Mouse (Mus musculus) adrenal gland, postnatal 36 days (tissue): ENCODE results near the gene Slc43a3. TPM values are rescaled to one million over a fixed set of nuclear protein-coding genes. Genes with fewer than 3 reads are reported as not detected.
A peak's percentile ranks its signal among the peaks of the same experiment; 100 is the strongest.

Source experiments
- DNase-seq, 2 experiments: peaks; one replicate each; pipeline ENCODE4 v3.0.0; 2021; ENCODE audit warnings: mixed read lengths in 1 of 2
- total RNA-seq, 2 experiments: library from RNA; stranded (reverse); gene quantifications; 2 replicates each; pipeline ENCODE4 v1.2.3; 2021

The Slc43a3 gene
- total RNA-seq, 2 experiments from 2014 or later: 52.8 to 88.3 TPM

DNA sequence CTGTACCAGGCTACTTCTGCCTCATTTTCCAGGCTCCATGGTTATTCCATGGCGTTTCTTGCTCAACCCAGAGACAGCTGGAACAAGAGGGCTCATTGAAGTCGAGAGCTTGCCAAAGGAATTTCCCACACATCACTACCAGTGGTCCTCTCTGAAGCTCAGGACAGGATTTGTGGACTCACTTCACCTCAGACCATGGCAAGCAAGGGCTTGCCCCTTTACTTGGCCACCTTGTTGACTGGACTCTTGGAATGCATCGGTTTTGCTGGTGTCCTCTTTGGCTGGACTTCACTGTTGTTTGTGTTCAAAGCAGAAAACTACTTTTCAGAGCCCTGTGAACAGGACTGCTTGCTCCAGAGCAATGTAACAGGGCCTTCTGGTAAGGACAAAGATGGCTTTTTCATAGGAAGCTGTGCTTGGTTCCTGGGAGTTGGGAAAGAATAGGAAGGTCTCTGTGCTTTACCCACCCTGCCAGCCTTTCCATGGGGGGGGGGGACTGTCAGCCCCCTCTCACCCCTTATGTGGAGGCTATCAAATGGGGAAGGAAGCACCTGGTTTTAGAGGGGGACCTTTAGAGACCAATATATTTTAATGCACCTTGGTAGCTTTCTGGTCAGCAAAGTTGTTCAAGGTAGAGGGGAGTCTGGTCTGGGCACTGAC, 1.2 kb downstream of the Slc43a3 start:
- DNase-seq: no peak

DNA sequence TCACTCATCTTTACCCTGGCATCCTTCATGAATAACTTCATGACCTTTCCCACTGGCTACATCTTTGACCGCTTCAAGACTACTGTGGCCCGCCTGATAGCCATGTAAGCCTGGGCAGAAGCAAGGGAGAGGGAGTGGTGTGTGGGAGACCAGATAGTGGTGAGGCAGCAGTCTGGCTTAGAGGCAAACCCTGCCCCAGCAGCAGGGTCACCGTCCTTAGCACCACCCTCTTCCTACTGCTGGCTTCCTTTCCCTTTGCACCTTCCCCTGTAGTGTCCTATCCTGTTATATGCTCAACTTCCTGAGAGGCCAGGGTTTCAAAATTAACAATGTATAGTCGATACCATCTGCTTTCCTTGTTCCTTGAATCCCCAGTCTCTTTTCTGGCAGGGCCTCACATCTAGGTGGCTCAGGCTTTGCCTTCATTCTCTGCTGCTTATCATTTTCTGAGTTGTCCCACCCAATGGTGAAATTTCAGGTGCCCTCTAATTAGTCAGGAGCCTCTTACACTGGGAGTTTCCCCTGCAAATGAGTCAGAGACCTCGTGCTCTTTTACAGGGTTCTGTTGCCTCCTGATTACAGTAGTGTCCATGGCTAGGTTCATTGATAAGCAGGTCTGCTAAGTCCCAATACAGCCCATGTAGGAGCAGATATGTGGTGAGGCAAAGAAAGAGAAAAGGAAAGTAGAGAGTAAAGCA, 2.0 kb downstream of the Slc43a3 start:
- peak; percentile 17 to 40 for DNase-seq

DNA sequence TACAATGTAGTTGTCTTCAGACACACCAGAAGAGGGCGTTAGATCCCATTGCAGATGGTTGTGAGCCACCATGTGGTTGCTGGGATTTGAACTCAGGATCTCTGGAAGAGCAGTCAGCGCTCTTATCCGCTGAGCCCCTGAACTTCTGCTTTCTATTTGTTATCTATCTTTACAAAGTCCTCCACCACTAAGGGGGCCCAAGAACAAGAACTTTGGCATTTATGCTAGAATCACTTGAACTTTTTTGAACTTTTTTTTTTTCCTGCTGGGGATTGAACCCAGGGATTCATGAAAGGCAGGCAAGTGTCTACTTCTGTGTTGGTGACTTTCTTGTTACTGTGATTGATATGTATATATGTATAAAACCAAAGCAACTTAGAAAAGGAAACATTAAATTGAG, 2.9 kb downstream of the Slc43a3 start:
- DNase-seq: no peak

DNA sequence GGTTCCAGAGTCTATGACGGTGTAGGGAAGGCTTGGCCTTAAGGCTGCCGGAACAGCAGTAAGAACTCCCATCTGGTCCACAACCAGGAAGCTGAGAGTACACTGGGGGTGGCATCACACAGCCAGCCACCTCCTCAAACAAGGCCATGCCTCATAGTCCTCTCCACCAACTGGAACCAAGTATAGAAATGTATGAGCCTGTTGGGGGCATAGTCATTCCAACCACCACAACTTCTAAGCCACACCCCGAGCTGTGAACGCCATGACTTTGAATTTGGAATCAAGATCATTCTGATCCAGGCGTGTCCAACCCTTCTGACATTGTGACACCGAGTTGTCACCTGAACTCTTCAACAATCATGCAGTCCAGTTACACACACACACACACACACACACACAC, 3.3 kb downstream of the Slc43a3 start:
- no peak for DNase-seq

DNA sequence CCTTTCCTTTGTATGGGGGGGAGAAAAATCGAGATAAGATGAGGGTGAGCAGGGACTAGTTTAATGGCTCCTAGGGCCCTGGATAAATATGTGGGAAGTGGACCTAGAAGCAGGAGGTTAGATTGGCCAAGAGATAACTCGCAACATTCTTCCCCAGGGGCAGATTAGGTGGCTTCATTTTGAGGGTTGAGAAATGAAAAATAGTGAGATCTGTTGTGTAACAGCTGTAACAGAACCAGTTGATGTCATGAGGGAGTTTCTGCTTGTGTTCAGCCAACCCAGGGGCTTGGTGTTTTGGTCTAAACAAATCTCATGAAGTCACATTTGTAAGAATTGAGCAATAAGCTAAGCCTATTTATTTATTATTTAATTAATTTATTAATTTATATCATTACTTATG, 5.0 kb downstream of the Slc43a3 start:
- no peak for DNase-seq

DNA sequence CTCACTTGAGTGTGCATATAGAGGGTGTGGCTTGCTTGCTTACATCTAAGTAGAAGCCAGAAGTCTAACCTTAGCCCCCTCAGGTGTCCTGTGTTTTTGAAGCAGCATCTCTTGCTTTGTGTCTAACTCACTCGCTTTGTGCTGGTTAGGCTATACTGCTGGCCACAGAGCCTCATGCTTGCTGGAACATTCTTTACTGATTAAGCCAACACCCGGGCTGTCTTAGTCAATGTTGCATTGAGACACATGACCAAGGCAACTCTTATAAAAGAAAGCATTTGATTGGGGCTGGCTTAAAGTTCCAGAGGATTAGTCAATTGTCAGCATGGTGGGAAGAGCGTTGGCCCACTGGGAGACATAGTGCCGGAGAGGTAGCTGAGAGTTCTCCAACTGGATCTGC, 5.4 kb downstream of the Slc43a3 start:
- no peak for DNase-seq

DNA sequence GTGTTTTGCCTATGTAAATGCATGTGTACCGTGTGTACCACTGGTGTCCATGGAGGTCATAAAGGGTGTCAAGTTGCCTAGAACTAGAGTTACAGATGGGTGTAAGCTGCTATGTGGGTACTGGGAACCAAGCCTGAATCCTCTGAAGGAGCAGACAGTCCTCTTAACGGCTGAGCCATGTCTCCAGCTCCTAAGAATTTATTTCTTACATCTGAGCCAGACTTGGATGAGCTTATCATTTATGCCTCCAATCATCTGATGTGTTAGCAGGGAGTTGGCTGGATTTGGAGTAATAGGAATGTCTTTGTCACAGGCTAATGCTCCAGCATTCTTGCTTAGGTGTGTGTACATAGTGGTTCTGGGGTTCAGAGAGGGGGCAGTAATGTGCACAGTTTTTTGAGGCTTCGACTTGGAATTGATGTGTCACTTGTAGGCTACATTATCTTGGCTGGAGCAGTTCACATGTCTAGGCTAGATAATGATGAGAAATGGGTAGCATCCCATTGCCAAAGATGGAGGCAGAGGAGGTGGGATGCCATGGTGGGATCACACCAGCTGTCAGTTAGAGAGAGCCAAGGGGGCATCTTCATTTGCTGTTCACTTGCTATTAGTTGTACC, 10.9 kb downstream of the Slc43a3 start:
- no peak for DNase-seq

DNA sequence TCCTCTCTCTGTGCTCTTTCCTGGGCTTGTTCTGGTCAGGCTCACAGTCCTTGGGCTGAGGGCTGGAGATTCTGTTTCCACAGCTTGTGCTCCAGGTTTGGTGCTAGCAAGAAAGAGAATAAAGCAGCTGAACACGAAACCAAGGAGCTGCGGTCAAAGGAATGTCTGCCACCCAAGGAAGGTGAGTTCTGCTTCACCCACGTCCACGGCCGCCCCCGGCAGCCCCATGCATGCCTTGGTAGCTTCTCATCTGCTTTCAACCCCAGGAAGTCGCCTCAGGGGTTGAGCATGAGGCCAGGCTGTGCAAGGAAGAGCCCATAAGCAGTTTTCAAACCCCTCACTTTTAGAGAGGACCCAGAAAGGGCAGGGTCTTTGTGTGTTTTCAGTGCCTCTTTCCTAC, 11.9 kb downstream of the Slc43a3 start:
- DNase-seq: no peak

DNA sequence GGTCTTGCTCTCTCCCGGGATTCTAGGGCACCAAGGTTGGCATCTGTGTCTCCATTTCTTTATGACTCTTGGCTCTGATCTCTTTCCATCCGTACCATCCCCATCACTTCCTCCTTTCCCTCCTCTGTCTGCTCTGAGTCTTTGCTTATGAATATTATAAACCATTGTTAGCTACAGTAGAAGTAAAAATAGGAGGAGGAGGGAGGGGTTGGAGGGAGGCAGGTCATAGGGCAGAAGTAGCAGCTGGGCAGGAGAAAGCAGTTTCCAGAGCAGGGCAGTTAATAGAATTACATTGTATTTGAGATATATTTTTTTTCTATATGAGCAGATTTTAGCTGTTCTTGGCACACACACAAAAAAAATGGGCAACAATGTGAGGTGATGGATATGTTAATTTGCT, 12.3 kb downstream of the Slc43a3 start:
- no peak for DNase-seq

DNA sequence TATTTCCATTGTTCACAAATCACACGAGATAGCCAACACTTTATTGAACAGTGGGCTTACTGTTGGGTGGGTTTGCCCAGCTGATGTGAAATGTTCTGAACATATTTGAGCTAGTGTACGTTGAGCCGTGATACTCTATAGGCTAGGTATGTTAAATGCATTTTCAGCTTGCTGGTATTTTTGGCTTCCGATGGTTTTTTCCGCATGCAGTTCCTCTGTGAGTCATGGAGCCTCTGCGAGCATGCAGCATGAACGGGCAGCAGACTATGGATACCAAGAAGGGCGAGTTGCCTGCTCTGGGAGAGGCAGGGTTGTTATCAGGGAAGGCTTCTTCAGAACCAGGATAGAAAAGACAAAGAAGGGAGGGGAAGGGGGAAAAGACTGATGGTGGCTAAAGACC, 14.6 kb downstream of the Slc43a3 start:
- no peak for DNase-seq

DNA sequence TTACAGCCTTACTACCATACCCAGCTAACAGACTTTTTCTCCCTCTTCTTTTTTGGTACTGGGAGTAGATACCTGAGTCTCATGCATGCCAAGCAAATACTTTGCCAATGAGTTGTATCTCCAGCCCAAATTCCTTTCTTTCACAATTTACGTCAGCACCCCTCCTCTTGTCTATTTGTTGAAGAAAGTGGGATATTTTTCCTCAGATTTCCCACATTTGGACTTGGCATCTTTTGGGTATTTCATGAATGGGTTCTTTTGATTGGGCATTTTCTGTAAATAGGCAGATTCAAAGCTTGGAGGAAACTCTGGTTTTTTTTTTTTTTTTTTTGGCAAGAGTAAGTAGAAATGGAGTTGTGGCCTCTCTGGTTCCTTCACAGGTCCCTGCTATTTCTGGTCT, 15.9 kb downstream of the Slc43a3 start:
- no peak for DNase-seq

DNA sequence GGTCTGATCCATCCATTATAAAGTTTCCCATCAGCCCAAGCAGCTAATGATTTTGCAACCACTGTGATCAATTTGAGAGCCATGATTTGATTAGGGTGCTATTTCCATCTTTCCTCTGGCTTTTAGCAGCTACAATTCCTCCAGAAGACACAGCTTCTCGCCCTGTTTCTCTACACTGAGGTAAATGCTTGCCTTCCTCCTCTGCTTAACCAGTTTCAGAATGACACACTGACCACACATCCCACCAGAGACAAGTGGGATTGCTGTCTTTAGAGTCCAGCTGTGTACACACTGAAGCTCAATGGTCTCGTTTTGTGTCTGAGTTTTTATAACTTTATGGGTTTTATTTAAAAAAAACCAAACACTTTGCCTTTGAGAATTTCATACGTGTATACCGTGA, 16.3 kb downstream of the Slc43a3 start:
- no peak for DNase-seq

DNA sequence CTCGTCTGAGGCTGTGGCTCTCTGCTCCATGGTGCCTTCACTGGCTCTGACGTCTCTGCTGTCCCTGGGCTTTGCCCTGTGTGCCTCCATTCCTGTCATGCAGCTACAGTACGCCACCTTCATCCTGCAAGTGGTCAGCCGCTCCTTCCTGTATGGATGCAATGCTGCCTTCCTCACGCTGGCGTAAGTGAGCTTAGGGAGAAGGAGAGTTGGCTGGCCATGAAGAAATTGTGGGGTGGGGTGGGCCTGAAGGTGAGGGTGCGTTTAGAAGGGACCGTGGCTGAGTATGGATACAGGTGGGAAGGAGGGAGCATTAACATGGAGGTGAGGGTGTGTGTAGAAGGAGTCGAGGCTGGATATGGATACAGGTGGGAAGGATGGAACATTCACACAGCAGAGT, 19.1 kb downstream of the Slc43a3 start:
- no peak for DNase-seq

DNA sequence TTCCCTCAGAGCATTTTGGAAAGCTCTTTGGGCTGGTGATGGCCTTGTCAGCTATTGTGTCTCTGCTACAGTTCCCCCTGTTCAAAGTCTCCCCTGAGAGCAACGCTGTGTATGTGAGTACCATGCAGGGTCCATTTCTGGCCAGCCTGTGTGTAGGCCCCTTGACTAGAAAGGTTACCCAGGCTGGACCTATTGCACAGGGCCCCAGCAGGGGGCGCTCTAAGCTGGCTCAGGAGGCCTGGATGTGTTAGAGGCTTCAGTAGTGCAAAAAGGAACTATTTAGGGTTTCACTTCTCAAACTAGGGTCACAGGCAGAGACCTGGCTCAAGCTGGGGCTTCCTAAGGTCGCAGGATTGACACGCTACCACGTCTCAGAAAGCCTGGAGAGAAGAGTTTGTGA, 19.9 kb downstream of the Slc43a3 start:
- peak; percentile 82 to 88 for DNase-seq

DNA sequence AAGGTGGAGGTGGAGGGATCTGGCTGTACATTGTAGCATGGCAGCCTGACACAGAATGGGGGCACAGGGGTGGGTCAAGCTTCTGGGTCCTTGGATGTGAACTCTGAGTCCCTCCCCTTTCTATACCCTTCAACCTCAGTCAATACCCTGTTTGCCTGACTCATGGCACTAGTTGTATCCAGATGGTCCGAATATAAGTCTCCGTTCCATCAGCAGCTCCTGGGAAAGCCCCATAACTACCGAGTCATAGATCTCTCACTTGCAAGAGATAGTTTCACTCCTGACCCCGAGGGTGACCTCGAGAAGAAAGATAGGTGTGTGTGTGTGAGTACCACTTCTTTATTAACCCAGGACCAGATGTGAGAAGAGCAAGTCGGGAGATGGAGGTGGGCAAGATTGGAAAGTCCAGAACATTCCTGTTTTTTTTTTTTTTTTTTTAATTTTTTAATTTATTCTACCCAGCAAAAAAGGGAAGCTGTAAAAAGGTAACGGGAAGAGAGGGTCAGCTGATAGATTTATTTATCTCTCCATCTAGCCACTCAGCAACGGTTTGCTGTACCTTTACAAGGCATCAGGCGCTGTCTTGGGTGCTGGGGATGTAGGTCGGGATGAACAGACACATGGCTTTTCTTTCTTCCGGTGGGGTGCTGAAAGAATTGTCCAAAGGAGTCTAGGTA, 22.3 kb downstream of the Slc43a3 start:
- DNase-seq: no peak

DNA sequence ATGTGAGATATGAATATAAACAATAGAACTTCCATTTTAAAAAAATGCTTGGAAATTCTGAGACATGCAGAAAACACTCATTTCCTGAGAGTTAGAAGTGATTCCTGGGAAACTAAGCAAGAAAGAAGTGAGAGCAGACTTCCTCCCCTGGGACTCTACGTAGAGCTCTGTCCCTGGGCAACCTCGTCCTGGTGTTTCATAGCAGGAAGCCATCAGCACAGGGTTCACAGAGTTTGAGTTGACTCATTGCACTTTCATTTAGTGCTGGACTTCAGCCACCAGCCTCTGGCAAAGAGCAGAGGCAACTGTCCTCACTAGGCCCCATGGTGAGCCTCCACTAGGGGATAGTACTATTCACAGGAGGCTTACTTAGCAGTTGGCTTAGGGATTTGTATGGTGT, 24.9 kb downstream of the Slc43a3 start:
- DNase-seq: peak; percentile 79 to 84

DNA sequence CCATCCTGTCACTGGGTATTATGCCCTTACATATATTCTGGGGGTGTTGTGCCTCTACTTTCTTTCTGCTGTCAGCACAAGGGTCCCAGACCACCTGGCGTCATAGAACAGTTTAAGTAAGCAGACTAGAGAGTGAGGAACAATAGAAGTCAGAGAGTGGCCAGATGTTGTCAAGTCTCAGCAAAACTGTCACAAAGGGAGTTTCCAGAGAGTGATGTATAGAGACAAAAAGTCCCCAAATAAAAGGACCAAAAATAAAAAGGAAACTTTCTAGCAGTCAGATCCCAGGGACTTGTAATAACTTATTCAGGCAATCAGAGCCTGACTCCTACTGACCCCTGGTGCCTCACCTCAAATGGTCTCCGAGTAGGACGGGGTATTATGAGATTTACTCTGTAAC, 25.5 kb downstream of the Slc43a3 start:
- no peak for DNase-seq

DNA sequence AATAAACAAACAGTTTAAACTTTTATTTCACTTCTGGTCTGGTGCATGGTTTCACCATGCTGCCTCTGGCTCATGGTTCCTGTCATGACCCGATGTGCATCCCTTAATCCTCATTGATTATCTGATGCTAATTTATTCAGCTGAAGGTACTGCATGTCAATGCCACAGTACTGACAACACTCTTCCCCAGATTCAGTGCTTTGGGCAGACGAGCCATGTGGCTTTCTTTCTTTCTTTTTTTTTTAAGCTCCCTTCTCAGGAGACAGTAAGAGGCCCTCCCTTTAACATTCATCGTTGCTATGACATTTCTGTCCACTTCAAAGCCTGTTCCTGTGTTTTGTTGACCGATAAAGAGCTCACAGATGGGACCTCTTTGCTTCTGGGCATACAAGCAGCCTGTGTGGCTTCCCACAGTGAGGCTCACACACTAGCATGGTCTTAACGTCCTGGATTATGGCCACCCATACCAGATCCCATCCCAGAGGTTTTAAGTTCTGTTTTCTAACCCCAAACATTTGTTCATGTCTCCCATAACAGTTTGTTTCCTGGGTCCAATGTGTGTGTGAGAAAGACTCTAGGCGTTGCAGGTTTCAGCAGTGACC, 26.6 kb downstream of the Slc43a3 start:
- DNase-seq: no peak

DNA sequence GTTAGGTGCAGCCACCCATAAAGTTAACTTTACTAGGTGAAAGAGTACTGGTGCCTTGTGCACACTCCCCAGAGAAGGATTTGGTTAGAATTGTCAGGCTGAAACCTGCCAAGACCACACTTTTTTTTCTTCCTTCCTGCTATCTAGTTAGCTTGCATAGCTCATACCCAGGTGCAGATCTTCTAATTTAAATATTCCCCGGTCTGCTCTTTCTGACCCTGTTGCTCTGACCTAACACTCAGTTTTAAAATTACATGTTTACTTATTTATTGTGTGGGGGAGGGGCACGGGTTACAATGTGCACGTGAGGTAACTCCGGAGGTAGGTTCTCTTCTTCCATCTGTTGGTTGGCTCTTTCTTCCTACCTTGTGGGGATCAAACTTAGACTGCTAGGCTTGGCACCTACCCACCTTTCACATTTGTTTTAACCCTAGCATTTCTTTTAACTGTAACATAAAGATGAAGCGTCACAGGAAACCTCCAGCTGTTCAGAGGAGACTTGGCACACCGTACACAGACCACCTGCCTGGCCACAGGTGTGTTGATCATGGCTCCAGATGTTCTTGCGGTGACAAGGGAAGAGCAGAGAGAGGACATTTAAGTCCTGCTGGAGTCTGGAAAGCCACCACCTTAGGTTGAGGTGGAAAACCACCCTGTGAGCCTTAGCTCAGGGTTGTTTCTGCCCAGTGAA, 27.9 kb downstream of the Slc43a3 start:
- no peak for DNase-seq

DNA sequence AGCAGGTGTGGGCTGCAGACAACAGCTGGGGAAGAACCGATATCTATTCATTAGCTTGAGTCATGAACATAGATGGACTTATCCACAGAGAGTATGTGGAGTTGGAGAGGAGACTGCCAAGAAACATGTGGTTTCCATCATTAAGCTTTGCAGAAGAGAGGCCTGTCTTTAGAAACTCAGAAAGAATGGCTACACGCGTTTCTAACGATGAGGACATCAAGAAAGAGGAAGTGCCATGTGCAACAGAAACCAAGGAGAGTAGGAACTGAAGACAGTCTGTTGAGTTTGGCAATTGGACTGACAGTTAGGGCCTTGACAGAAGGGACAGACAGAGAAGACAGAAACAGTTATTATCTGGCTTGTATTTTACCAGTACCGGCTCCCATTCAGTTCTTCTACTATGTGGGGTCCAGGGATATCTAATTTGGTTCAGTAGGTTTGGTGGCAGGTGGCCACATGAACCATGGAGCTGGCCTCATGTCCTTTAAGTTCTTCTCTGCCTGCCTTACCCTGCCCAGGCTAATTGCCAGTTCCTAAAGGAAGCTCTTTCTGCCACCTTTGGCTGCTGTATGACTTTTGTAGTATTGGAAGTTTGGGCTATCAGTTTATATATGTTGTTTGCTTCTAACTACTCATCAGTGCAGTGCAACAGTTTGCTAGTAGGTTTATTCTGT, 31.1 kb downstream of the Slc43a3 start:
- no peak for DNase-seq

DNA sequence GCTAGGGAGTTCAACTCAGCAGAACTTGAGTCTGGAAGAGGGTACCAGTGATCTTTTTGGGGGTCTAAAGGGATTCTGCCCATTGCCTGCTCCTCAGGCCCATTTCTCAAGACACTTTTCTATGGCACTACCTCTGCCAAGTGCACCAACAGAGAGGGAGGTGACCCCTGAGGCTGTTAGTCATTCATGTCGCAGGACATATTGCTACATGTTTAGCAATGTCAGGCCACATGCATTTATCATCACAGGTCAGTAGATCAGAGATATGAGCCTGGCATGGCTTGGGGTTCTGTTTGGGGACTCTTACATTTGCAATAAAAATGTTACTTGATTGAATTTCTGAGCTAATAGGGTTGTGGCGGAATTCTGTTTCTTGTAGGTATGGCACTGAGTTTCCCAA, 39.2 kb downstream of the Slc43a3 start:
- DNase-seq: no peak

DNA sequence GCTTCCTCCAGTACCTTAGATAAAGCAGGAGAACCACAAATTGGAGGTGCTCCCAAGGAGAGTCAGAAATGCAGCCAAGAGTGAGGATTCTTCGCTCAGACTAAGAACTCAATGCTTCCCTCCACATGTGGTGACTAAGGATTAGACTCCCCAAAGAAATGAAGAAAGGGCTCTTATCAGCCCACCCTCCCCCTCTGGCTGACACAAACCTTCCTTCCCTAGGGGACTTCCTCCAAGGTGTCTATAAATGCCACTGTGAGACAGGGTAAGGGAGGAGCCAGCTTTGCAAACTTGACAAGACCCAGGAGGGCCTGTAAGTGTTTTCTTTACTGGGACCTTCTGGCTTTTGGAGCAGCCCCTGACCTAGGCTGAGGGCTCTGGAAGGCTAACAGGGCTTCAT, 43.8 kb downstream of the Slc43a3 start, which contains the start of gene Prg2:
Gene Prg2 (plus strand): TSS at position 274 of the 400 bp plus-strand sequence.
- no peak for DNase-seq
